Mouse (Mus musculus) liver, embryonic 13.5 days (tissue): Measurements from ENCODE around the gene Pdcd6ip. TPM values are rescaled to one million over a fixed set of nuclear protein-coding genes. Genes with fewer than 3 reads are reported as not detected.

Source experiments
- ATAC-seq: fragments of 200-750 bp; cut with Nextera tagmentation; 2 replicates; pipeline ENCODE4 v1.8.0; 2017; ENCODE audit warnings: low read depth, mild to moderate bottlenecking, moderate number of reproducible peaks, moderate library complexity
- DNase-seq: peaks from one replicate; pipeline ENCODE4 v3.0.0; 2022
- H3K27ac ChIP-seq: fragments of 300-500 bp; sonication (generic); 2 replicates; pipeline ENCODE4 v1.5.1; 2015; ENCODE audit warnings: moderate library complexity, mild to moderate bottlenecking, inconsistent platforms
- H3K27me3 ChIP-seq: fragments of 300-500 bp; sonication (generic); 2 replicates; pipeline ENCODE4 v1.6.1; 2015; ENCODE audit warnings: mild to moderate bottlenecking, inconsistent platforms
- H3K36me3 ChIP-seq: fragments of 300-500 bp; sonication (generic); 2 replicates; pipeline ENCODE4 v1.6.1; 2015; ENCODE audit warnings: mild to moderate bottlenecking, inconsistent platforms
- H3K4me1 ChIP-seq: fragments of 300-500 bp; sonication (generic); replicated peaks from 2 replicates; pipeline ENCODE4 v1.6.1; 2015; ENCODE audit warnings: inconsistent platforms
- H3K4me2 ChIP-seq: fragments of 300-500 bp; sonication (generic); 2 replicates; pipeline ENCODE4 v1.6.1; 2015; ENCODE audit warnings: inconsistent platforms, mild to moderate bottlenecking, moderate library complexity
- H3K4me3 ChIP-seq: fragments of 300-500 bp; sonication (generic); replicated peaks from 2 replicates; pipeline ENCODE4 v1.5.1; 2015; ENCODE audit warnings: mild to moderate bottlenecking, inconsistent platforms
- H3K9ac ChIP-seq: fragments of 300-500 bp; sonication (generic); 2 replicates; pipeline ENCODE4 v1.6.1; 2015; ENCODE audit warnings: mild to moderate bottlenecking, inconsistent platforms
- H3K9me3 ChIP-seq: fragments of 300-500 bp; sonication (generic); replicated peaks from 2 replicates; pipeline ENCODE4 v1.6.1; 2016; ENCODE audit warnings: inconsistent platforms
- polyA plus RNA-seq: library from polyadenylated mRNA; unstranded; fragments of >200 nt; fragmentation: Nextera tagmentation; extraction: Ambion mirVana; gene quantifications from 2 replicates; pipeline ENCODE4 v1.2.1, GENCODE M21; 2015

The Pdcd6ip gene
- polyA plus RNA-seq, 1 experiment from 2014 or later = 37.5 TPM

GRCm38 (mm10) chr9:113602140-113602539 lies 105.9 kb downstream of the Pdcd6ip start:
- Histone ChIP-seq H3K36me3 (no peaks in the 10 kb centered on the region), H3K9ac (no peak overlapping the region), H3K4me2 (no peak overlapping the region), H3K27ac (no peak overlapping the region), H3K4me3 (no peak overlapping the region), H3K9me3 (no peaks in the 10 kb centered on the region), H3K27me3 (no peaks in the 10 kb centered on the region), H3K4me1 (no peaks in the 10 kb centered on the region)
- ATAC-seq (no peak), DNase-seq (no peak)

Other genes starting within 250 kb of the Pdcd6ip start
- 11.7 and 14.6 TPM in 2 replicates for gene Clasp2, start 33.2 kb upstream of the Pdcd6ip start, polyA plus RNA-seq
- 48.4 and 52.8 TPM in 2 replicates for gene Ubp1, start 222.7 kb upstream of the Pdcd6ip start, polyA plus RNA-seq